Mouse (Mus musculus) liver, embryonic 16.5 days (tissue): ENCODE results near the gene Apoa2. TPM values are rescaled to one million over a fixed set of nuclear protein-coding genes. Genes with fewer than 3 reads are reported as not detected.
A peak's percentile ranks its signal among the peaks of the same experiment; 100 is the strongest.

Experiments
- ATAC-seq: fragments of 200-750 bp; cut with Nextera tagmentation; 2 replicates; pipeline ENCODE4 v1.8.0; 2017; ENCODE audit warnings: low read depth, mild to moderate bottlenecking, moderate number of reproducible peaks, moderate library complexity
- H3K27ac ChIP-seq: fragments of 300-500 bp; sonication (generic); 2 replicates; pipeline ENCODE4 v1.5.1; 2014; ENCODE audit warnings: mild to moderate bottlenecking, low read length
- H3K27me3 ChIP-seq: fragments of 300-500 bp; sonication (generic); 2 replicates; pipeline ENCODE4 v1.6.1; 2014; ENCODE audit warnings: low read depth, low read length, mixed read lengths; ENCODE audit not compliant: control insufficient read depth, insufficient read depth
- H3K36me3 ChIP-seq: fragments of 300-500 bp; sonication (generic); 2 replicates; pipeline ENCODE4 v1.6.1; 2014; ENCODE audit warnings: mild to moderate bottlenecking; ENCODE audit not compliant: control insufficient read depth, insufficient read depth
- H3K4me1 ChIP-seq: fragments of 300-500 bp; sonication (generic); 2 replicates; pipeline ENCODE4 v1.6.1; 2014; ENCODE audit warnings: low read depth, low read length, mixed read lengths; ENCODE audit not compliant: control insufficient read depth
- H3K4me2 ChIP-seq: fragments of 300-500 bp; sonication (generic); 2 replicates; pipeline ENCODE4 v1.6.1; 2014; ENCODE audit warnings: low read depth, low read length, mixed read lengths
- H3K4me3 ChIP-seq: fragments of 300-500 bp; sonication (generic); 2 replicates; pipeline ENCODE4 v1.5.1; 2014; ENCODE audit warnings: low read depth, mild to moderate bottlenecking, low read length
- H3K9ac ChIP-seq: fragments of 300-500 bp; sonication (generic); 2 replicates; pipeline ENCODE4 v1.6.1; 2014; ENCODE audit warnings: low read depth, low read length
- H3K9me3 ChIP-seq: fragments of 300-500 bp; sonication (generic); replicated peaks from 2 replicates; pipeline ENCODE4 v1.6.1; 2016; ENCODE audit warnings: low read length; ENCODE audit not compliant: control insufficient read depth
- WGBS: fragments of 180-500 bp; shearing (Covaris S2); extraction: QIAGEN DNeasy Blood & Tissue Kit; methylation state at CpG from one replicate; pipeline ENCODE4 v1.1.7; 2014; ENCODE audit not compliant: insufficient replicate concordance; 5-methylcytosine and 5-hydroxymethylcytosine counted together
- polyA plus RNA-seq: library from polyadenylated mRNA; unstranded; fragments of >200 nt; fragmentation: Nextera tagmentation; extraction: Ambion mirVana; gene quantifications from 2 replicates; pipeline ENCODE4 v1.2.1, GENCODE M21; 2015

Gene Apoa2
- polyA plus RNA-seq, 1 experiment from 2014 or later = 8,864 TPM

GRCm38 (mm10) chr1:171271196-171271595, 46.3 kb downstream of the Apoa2 start:
- Histone ChIP-seq H3K4me2 (peak overlapping the region; percentile 77), H3K27ac (peak overlapping the region; percentile 84), H3K36me3 (peaks cover 36% of the 10 kb centered on the region), H3K4me1 (peaks cover 33% of the 10 kb centered on the region), H3K27me3 (no peaks in the 10 kb centered on the region), H3K9me3 (no peaks in the 10 kb centered on the region), H3K9ac (peak overlapping the region; percentile 72), H3K4me3 (peak overlapping the region; percentile 83)
- no peak for ATAC-seq
- 23% methylated on average over 9 of the region's 9 CpGs for WGBS

- ATAC-seq = no peak
- Histone ChIP-seq H3K4me2 (peak overlapping the region; percentile 77), H3K27me3 (no peaks in the 10 kb centered on the region), H3K36me3 (peaks cover 40% of the 10 kb centered on the region), H3K27ac (peak overlapping the region; percentile 84), H3K4me1 (peaks cover 31% of the 10 kb centered on the region), H3K9ac (peak overlapping the region; percentile 17; the same call in 1 of the 2 replicates), H3K9me3 (no peaks in the 10 kb centered on the region), H3K4me3 (peak overlapping the region; percentile 83)
- WGBS = 51% methylated on average over 10 of the region's 10 CpGs
These were observed 46.8 kb downstream of the Apoa2 start for GRCm38 (mm10) chr1:171271622-171272021.

GRCm38 (mm10) chr1:171272086-171272485, 47.2 kb downstream of the Apoa2 start:
- Histone ChIP-seq H3K4me1 (peaks cover 35% of the 10 kb centered on the region), H3K36me3 (peaks cover 45% of the 10 kb centered on the region), H3K9me3 (no peaks in the 10 kb centered on the region), H3K4me3 (peak overlapping the region; percentile 83), H3K9ac (peak overlapping the region; percentile 17; the same call in 1 of the 2 replicates), H3K27me3 (no peaks in the 10 kb centered on the region), H3K27ac (peak overlapping the region; percentile 84), H3K4me2 (peak overlapping the region; percentile 77)
- no peak for ATAC-seq
- 58% methylated on average over 3 of the region's 3 CpGs for WGBS

- Histone ChIP-seq H3K27me3 (no peaks in the 10 kb centered on the region), H3K9me3 (no peaks in the 10 kb centered on the region), H3K36me3 (peaks cover 66% of the 10 kb centered on the region), H3K4me2 (no peak overlapping the region), H3K27ac (peak overlapping the region; percentile 42), H3K9ac (no peak overlapping the region), H3K4me1 (peaks cover 52% of the 10 kb centered on the region), H3K4me3 (no peak overlapping the region)
- WGBS = 85% methylated on average over 12 of the region's 12 CpGs
- ATAC-seq = no peak
These were observed 49.3 kb downstream of the Apoa2 start for GRCm38 (mm10) chr1:171274171-171274570.

GRCm38 (mm10) chr1:171275144-171275734, 50.4 kb downstream of the Apoa2 start:
- no peaks in the 10 kb centered on the region for H3K9me3 ChIP-seq
- no peak overlapping the region for H3K4me3 ChIP-seq
- H3K4me2 ChIP-seq = no peak overlapping the region
- 94% methylated on average over 11 of the region's 11 CpGs for WGBS
- H3K9ac ChIP-seq = no peak overlapping the region
- H3K36me3 ChIP-seq = peaks cover 70% of the 10 kb centered on the region
- peaks cover 48% of the 10 kb centered on the region for H3K4me1 ChIP-seq
- no peaks in the 10 kb centered on the region for H3K27me3 ChIP-seq
- H3K27ac ChIP-seq = peak overlapping the region; percentile 42; the same call in 1 of the 2 replicates
- no peak for ATAC-seq

Other genes with a start within 250 kb of the Apoa2 start
- 6.1 and 6.7 TPM in 2 replicates for gene Fcgr2b, start 248.5 kb upstream of the Apoa2 start, polyA plus RNA-seq
- gene Fcgr4, start 206.1 kb upstream of the Apoa2 start, polyA plus RNA-seq = 4.1 and 4.3 TPM in 2 replicates
- 28.6 and 30.3 TPM in 2 replicates for gene Fcgr3, start 160.1 kb upstream of the Apoa2 start, polyA plus RNA-seq
- gene Cfap126, start 111.1 kb upstream of the Apoa2 start, polyA plus RNA-seq = 1.8 and 2.1 TPM in 2 replicates
- gene Sdhc, start 74.5 kb upstream of the Apoa2 start, polyA plus RNA-seq = 137 and 164 TPM in 2 replicates
- 0.04 TPM in 1 of 2 replicates, not detected in the other for gene Mpz, start 74.3 kb upstream of the Apoa2 start, polyA plus RNA-seq
- 2.5 and 2.6 TPM in 2 replicates for gene Pcp4l1, start 28.8 kb upstream of the Apoa2 start, polyA plus RNA-seq
- gene Nr1i3, start 11.1 kb upstream of the Apoa2 start, polyA plus RNA-seq = 2.2 and 2.4 TPM in 2 replicates
- gene Tomm40l, start 2.5 kb upstream of the Apoa2 start, polyA plus RNA-seq = 11.8 and 14.9 TPM in 2 replicates
- gene Fcer1g, start 9.3 kb downstream of the Apoa2 start, polyA plus RNA-seq = 111 and 128 TPM in 2 replicates
- 0.48 and 0.64 TPM in 2 replicates for gene Adamts4, start 25.4 kb downstream of the Apoa2 start, polyA plus RNA-seq
- gene Ndufs2, start 26.3 kb downstream of the Apoa2 start, polyA plus RNA-seq = 138 and 143 TPM in 2 replicates
- 22.6 and 23.2 TPM in 2 replicates for gene B4galt3, start 45.3 kb downstream of the Apoa2 start, polyA plus RNA-seq
- gene Ppox, start 56.1 kb downstream of the Apoa2 start, polyA plus RNA-seq = 205 and 206 TPM in 2 replicates
- 23.1 and 25.3 TPM in 2 replicates for gene Usp21, start 62.9 kb downstream of the Apoa2 start, polyA plus RNA-seq
- 40.3 and 45.2 TPM in 2 replicates for gene Ufc1, start 70.0 kb downstream of the Apoa2 start, polyA plus RNA-seq
- 17.5 and 19.7 TPM in 2 replicates for gene Dedd, start 104.1 kb downstream of the Apoa2 start, polyA plus RNA-seq
- gene Nit1, start 120.6 kb downstream of the Apoa2 start, polyA plus RNA-seq = 38.8 and 39.0 TPM in 2 replicates
- 30.9 and 37.8 TPM in 2 replicates for gene Pfdn2, start 120.6 kb downstream of the Apoa2 start, polyA plus RNA-seq
- gene Klhdc9, start 135.7 kb downstream of the Apoa2 start, polyA plus RNA-seq = 0.20 and 0.28 TPM in 2 replicates
- 0.09 and 0.13 TPM in 2 replicates for gene Nectin4, start 145.0 kb downstream of the Apoa2 start, polyA plus RNA-seq
- gene Arhgap30, start 163.9 kb downstream of the Apoa2 start, polyA plus RNA-seq = 5.3 and 5.8 TPM in 2 replicates
- 15.9 and 19.3 TPM in 2 replicates for gene Usf1, start 186.3 kb downstream of the Apoa2 start, polyA plus RNA-seq
- gene Tstd1, start 193.8 kb downstream of the Apoa2 start, polyA plus RNA-seq = 4.6 and 5.3 TPM in 2 replicates
- gene F11r, start 212.5 kb downstream of the Apoa2 start, polyA plus RNA-seq = 33.8 and 34.2 TPM in 2 replicates